Mouse (Mus musculus): ENCODE measurements at regions not wholly inside any gene's neighbourhood (a gene's known extent, or its start where the extent isn't known, plus 50 kb on each side); places are given as distances from the start of the nearest gene placed in this dataset.

- DNase-seq (ENCODE audit: low spot score in 2 of 2), result no peak
Observed at GRCm38 (mm10) chr5:54888172-54888571, 889.9 kb downstream of the Stim2 start.

DNA sequence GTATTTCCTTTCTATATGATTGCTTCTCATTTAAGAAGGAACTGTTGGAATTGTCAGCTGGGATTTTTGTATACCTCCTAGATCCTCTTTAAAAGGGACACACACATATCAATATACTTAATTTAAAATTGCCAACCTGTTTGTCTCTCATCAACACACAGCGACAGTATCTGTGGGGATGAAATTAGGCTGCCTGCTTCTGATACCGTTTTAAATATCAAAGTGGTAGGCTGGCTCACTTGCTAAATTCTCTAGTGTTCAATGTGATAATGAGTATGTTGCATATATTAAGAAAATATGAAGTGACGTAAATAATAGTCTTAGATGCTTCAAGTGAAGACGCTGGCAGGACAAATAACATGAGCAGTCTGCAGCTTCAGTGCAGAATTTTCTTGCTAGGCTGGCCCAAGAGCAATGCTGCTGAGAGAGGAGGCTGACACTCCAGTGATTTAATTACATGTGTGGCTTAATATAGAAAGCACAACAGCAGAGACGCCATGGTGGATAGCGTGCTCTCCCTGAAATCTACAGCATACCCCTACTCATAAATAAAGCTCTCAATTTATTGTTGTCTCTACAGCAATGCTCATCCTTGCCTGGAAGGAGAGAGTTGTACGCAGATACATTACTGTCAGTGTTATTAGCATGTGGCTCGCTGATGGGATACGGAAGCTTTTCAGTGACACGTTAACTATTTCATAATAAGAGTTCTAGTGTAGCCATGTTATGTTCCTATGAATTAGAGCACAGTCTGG lies 896.4 kb downstream of the Stim2 start:
- peak in 1 of 2 experiments; percentile 9 for DNase-seq (ENCODE audit: low spot score in 2 of 2)

Measured in layer of hippocampus, postnatal 10 days (tissue).